Mouse (Mus musculus) stomach, embryonic 14.5 days (tissue): Measurements from ENCODE around the gene Tnrc6c. TPM values are rescaled to one million over a fixed set of nuclear protein-coding genes. Genes with fewer than 3 reads are reported as not detected.

Source experiments
- polyA plus RNA-seq: library from polyadenylated mRNA; unstranded; fragments of >200 nt; fragmentation: Nextera tagmentation; extraction: Ambion mirVana; gene quantifications from 2 replicates; pipeline ENCODE4 v1.2.1, GENCODE M21; 2014

Gene Tnrc6c
- polyA plus RNA-seq, 1 experiment from 2014 or later = 15.5 TPM

Other genes starting within 250 kb of the Tnrc6c start
- gene Gm11733, start 169.9 kb upstream of the Tnrc6c start, polyA plus RNA-seq = not detected in 2 replicates
- 1.7 and 3.1 TPM in 2 replicates for gene Tmc8, start 127.8 kb downstream of the Tnrc6c start, polyA plus RNA-seq
- gene Tmc6, start 127.9 kb downstream of the Tnrc6c start, polyA plus RNA-seq = 23.0 and 24.3 TPM in 2 replicates
- 0.23 TPM in 1 of 2 replicates, not detected in the other for gene 6030468B19Rik, start 143.4 kb downstream of the Tnrc6c start, polyA plus RNA-seq
- 1.1 TPM in 1 of 2 replicates, not detected in the other for gene Gm20708, start 155.4 kb downstream of the Tnrc6c start, polyA plus RNA-seq
- gene Syngr2, start 155.4 kb downstream of the Tnrc6c start, polyA plus RNA-seq = 101 and 115 TPM in 2 replicates
- 6.4 and 7.1 TPM in 2 replicates for gene Afmid, start 171.6 kb downstream of the Tnrc6c start, polyA plus RNA-seq
- 133 and 149 TPM in 2 replicates for gene Tk1, start 171.8 kb downstream of the Tnrc6c start, polyA plus RNA-seq
- 287 and 307 TPM in 2 replicates for gene Birc5, start 195.0 kb downstream of the Tnrc6c start, polyA plus RNA-seq
- gene Tmem235, start 206.5 kb downstream of the Tnrc6c start, polyA plus RNA-seq = not detected in 2 replicates
- gene Tha1, start 219.2 kb downstream of the Tnrc6c start, polyA plus RNA-seq = 5.8 and 6.4 TPM in 2 replicates